Mouse (Mus musculus) skeletal muscle tissue, adult 2 months (tissue): Measurements from ENCODE around the gene Plk4.
"Not testable (repeated sequence)": the region's sequence is repeated elsewhere in the genome, so short reads cannot be mapped to it uniquely, and the experiment has no call there.

Experiments
- DNase-seq: peaks from one replicate; pipeline ENCODE4 v3.0.0-alpha.2; 2012; ENCODE audit warnings: low read depth, low spot score

Plk4 gene

DNA sequence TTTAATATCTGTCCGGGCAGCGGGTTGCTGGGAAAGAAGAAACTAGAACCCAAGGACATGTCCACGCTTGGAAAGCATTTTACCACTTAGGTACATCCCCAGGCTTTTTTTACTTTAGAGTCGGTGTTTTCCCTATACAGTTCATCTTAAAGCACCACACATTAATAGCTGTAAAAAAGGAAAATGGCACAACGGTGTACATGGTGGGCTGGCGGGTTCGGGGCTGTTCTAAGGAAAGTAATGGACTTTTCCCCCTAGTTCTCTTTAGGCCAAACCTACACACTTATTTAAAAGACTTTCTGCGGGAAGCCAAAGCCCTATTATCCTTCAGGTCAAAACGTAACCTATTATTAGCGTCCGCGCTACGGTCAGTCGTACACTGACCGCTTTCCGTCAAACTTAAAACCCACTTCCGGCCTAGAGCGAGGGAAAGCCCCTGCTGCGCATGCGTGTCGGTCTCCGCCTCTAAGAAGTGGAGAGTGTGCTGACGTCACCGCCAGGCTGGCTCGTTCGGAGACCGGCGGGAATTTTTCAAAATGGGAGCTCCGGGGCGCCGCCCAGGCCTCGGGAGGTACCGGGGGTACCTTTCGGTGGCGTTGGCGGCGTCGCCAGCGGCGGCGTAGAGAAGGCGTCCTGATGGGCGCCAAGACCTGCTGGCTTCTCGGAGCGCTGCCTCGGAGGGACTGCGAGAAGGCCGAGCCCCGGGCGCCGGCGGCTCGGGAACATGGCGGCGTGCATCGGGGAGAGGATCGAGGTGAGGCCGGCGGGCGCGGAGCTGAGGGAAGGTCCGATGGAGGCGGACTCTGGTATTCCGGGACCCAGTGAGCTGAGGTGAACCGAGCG, at the start of gene Plk4:
Plk4 (plus strand) TSS at position 490 of the 843 bp plus-strand sequence.
- DNase-seq: peak; percentile 97

DNA sequence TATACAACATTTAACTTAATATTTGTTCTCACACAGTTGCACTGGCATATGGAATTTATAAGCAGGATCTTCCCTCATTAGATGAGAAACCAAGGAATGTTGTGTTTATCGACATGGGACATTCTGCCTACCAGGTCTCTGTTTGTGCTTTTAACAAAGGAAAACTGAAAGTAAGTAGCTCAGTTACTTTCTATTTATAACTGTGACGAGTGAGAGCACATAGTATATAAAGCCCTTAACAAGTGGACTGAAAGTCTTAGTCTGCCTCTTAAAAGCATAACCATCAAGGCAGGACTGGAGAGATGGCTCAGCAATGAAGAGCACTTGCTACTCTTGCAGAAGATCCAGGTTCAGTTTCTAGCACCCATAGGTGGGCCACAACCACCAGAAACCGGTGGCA, 39.1 kb upstream of the Plk4 start:
- no peak for DNase-seq

- no peak for DNase-seq
These were observed 38.5 kb upstream of the Plk4 start for GRCm38 (mm10) chr3:40761312-40761711.

DNA sequence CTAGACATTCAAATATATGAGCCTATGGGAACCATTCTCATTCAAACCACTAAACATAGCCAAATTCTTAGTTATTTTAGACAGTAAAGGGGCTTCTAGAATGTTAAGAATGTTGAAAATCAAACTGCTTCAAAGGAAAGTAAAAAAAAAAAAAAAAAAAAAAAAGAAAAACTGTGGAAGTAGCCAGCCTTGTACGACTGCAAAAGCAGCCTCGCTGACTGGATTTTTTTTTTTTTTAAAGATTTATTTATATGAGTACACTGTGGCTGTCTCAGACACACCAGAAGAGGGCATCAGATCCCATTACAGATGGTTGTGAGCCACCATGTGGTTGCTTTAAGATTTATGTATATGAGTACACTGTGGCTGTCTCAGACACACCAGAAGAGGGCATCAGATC, 6.0 kb upstream of the Plk4 start:
- no peak for DNase-seq

DNA sequence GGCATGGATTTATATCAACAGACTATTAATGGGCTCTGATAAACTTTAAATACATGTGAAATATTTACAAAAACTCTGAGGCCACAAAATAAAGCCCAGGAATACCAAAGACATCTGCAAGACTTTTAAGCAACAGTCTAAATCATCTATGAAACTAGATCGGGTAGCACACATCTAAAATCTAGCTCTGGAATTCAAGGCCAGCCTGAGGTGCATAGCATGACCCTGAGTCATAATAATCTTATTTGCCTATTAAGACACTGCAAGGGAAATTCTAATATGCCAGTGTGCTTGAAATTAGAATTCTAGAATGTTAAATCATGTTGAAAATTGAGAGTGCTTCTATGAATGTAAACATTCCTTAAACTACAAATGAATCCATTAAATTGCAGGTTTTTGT, 1.8 kb upstream of the Plk4 start:
- DNase-seq: no peak

DNA sequence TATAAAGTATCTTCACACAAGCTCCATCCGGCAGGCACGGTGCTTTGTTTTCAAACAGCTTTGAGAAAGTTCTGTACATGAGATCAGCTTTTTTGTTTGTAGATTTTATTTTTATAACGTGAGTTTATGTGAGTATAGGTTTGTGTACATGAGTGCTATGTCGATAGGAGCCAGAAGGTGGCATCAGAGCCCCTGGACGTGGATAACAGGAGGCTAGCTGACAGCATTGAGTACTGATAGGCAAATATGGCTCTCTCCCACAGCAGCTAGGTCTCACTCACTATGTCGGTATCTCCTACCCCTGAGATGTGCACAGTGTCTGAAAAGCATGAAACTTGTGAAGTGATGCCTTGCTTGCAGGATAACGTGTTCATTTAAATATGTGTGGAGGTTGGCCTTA, 1.3 kb upstream of the Plk4 start:
- DNase-seq: peak; percentile 11

- peak; percentile 2 for DNase-seq
These were observed 579 bp downstream of the Plk4 start for GRCm38 (mm10) chr3:40800373-40800823.

DNA sequence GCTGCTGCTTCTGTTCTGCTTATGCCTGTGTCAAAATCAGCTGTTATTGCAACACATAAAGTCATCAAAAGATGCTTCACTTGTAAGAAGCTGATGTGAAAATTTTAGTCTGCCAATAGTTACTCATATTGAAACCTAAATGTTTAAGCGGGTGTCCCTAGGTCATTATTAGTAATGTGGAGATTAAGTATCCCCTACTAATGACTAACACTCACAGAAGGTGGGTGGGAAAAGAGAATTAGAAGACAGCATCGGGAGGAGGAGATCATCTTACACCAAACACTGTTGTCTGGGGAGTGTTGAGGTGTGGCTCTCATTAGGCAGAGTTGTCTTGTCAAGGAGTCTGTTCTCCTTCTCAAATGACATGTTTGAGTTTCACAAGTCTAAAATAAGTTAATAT, 7.1 kb downstream of the Plk4 start:
- DNase-seq: no peak

DNA sequence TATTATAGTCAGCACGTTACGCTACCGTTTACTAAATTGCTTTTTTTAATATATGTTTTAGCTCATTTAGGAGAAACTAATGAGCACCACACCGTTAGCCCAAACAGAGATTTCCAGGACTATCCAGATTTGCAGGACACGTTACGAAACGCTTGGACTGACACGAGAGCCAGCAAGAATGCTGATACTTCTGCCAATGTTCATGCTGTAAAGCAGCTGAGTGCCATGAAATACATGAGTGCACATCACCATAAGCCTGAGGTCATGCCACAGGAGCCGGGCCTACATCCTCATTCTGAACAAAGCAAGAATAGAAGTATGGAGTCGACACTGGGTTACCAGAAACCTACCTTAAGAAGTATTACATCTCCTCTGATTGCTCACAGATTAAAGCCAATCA, 8.9 kb downstream of the Plk4 start:
- no peak for DNase-seq

DNA sequence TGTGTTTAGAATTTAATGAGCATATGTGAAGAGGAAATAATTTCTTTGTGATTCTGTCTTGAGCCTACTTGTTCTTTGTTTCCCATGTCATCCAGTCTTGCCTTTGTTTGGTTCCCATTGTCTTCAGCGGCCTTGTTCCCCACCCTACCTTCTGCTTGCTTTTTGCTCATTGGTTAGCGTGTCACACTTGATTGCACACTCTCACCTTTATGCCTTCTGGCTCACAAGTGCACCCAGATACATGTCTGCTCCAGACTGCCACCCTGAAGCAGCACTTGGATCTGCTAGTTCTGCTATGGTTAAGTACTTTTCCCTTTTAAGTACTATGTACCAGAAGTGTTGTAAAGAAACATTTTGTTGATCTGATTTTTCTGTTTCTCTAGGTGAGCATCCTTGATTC, 10.1 kb downstream of the Plk4 start:
- no peak for DNase-seq

- no peak for DNase-seq
These were observed 13.5 kb downstream of the Plk4 start for GRCm38 (mm10) chr3:40813275-40813674.

- DNase-seq: not testable (repeated sequence)
These were observed 45.7 kb downstream of the Plk4 start for GRCm38 (mm10) chr3:40845521-40845920.

GRCm38 (mm10) chr3:40846473-40846956, 46.7 kb downstream of the Plk4 start, which contains the start of gene Mfsd8:
Gene Mfsd8 (minus strand): TSS chr3:40846886.
- peak; percentile 99 for DNase-seq

GRCm38 (mm10) chr3:40846957-40847017, 47.0 kb downstream of the Plk4 start, which contains the start of gene Abhd18:
Gene Abhd18 (plus strand): TSS chr3:40846970.
- DNase-seq: not testable (repeated sequence)

- DNase-seq: peak; percentile 48
These were observed 47.2 kb downstream of the Plk4 start for GRCm38 (mm10) chr3:40847018-40847417.

- DNase-seq: not testable (repeated sequence)
These were observed 48.1 kb downstream of the Plk4 start for GRCm38 (mm10) chr3:40847936-40848335.

DNA sequence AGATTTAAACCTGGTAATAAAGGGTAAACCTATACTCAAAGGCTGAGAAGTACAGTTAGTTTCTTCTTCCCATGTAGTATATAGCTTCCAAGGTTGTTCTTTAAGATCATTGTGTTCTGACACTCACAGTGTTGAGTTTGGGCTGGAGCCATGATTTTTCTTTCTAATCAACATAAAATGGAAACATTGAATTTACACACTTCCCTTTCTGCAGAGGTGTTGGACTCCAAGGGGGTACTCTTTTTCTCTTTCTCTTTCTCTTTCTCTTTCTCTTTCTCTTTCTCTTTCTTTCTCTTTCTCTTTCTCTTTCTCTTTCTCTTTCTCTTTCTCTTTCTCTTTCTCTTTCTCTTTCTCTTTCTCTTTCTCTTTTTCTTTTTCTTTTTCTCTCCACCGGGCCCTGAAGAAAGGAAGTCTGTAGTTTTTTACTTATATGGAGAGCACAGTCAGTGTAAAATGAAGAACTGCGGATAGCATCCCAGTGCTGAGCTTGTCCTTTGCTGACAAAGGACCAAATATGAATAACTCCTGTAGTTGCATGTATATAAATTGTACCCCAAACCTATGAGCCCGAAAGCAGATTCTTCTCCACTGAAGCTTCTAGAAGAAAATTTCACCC, 53.4 kb downstream of the Plk4 start:
- DNase-seq: not testable (repeated sequence)
